9 mouse cellular contexts compared by ENCODE assay signal in the genomic region with DNA sequence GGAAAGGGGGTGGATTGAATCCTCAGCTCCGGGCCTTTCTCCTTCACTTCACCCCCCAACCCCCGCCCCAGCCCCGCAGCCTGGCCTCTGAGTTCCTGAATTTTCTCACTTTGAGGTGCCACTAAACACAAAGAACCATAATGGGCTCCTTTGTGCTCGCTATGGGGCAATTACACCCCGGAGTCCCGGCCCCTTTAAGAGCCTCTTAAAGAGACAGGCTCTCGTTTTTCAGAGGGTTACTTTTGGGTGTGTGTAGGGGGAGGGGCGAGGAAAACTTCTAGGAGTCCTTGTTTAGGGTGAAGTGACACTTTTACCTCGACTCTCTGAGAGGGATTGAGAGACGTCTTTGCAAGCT. TPM values are rescaled to one million over a fixed set of nuclear protein-coding genes. Genes with fewer than 3 reads are reported as not detected.
DNase-seq lines count a peak whose midpoint lies in the region; ATAC-seq and TF ChIP-seq lines count a peak whose summit lies in the region.
"Had no signal": no experiment of that assay in that cellular context is flagged by ENCODE, and none has a peak within 500 bp of the region (broad histone marks: within the 10 kb centered on the region; RNA-seq: fewer than 3 reads in every experiment).

No protein-coding gene starts in this region.

- WGBS in forebrain, embryonic 12.5 days: 2% methylated on average over 10 of the region's 10 CpGs
- under 1% methylated on average over 10 of the region's 10 CpGs for WGBS in hindbrain, embryonic 13.5 days
- WGBS in liver, adult 2 months: 2% methylated on average over 10 of the region's 10 CpGs
- WGBS in neural tube, embryonic 12.5 days: under 1% methylated on average over 10 of the region's 10 CpGs

- no peak for TF ChIP-seq POLR2A in liver, adult 2 months (IDR thresholded peaks at IDR 0.05; ENCODE audit: extremely low read depth, insufficient read depth, low read length)

- peak overlapping the region; percentile 93 for H3K4me3 ChIP-seq in forebrain, embryonic 12.5 days (replicated peaks)
- H3K4me3 ChIP-seq in hindbrain, embryonic 13.5 days: peak overlapping the region; percentile 79
- peak overlapping the region; percentile 32 for H3K4me3 ChIP-seq in liver, adult 2 months (ENCODE audit: insufficient read depth, low read depth, low read length)
- H3K4me3 ChIP-seq in neural tube, embryonic 12.5 days: peak overlapping the region; percentile 90

- DNase-seq in urinary bladder, adult 18-20 months (ENCODE audit: low spot score in 2 of 2): peak; percentile 55
- DNase-seq in urinary bladder, postnatal 10 days (ENCODE audit: low spot score): no peak
- peak; percentile 6 for DNase-seq in liver, adult 2 months (ENCODE audit: extremely low read depth, low read depth, low spot score)

- H3K4me2 ChIP-seq in forebrain, embryonic 12.5 days: peak overlapping the region; percentile 82
- H3K4me2 ChIP-seq in hindbrain, embryonic 13.5 days: peak overlapping the region; percentile 80
- H3K4me2 ChIP-seq in neural tube, embryonic 12.5 days (replicated peaks): peak overlapping the region; percentile 88

- no peaks in the 10 kb centered on the region for H3K27me3 ChIP-seq in forebrain, embryonic 12.5 days
- H3K27me3 ChIP-seq in hindbrain, embryonic 13.5 days: 0 out of 2 replicates have a peak, but pooled peaks cover 6% of the 10 kb centered on the region
- peaks cover 26% of the 10 kb centered on the region for H3K27me3 ChIP-seq in liver, adult 2 months (ENCODE audit: control insufficient read depth, insufficient read depth, low read length)
- no peaks in the 10 kb centered on the region for H3K27me3 ChIP-seq in neural tube, embryonic 12.5 days (replicated peaks)

- peak; percentile 74 for ATAC-seq in forebrain, embryonic 12.5 days (ENCODE audit: low FRiP score)
- ATAC-seq in hindbrain, embryonic 13.5 days (ENCODE audit: low FRiP score): peak; percentile 63
- peak; percentile 76 for ATAC-seq in neural tube, embryonic 12.5 days (ENCODE audit: low FRiP score, low read depth)
- no peak for ATAC-seq in CD4-positive, CD25-positive, alpha-beta regulatory T cell, adult 4 months
- no peak for ATAC-seq in erythroid progenitor cell, adult 5-6 weeks (replicated peaks; ENCODE audit: low FRiP score, poor library complexity, severe bottlenecking)

- H3K9me3 ChIP-seq in forebrain, embryonic 12.5 days: no peaks in the 10 kb centered on the region
- H3K9me3 ChIP-seq in hindbrain, embryonic 13.5 days: no peaks in the 10 kb centered on the region
- H3K9me3 ChIP-seq in neural tube, embryonic 12.5 days: no peaks in the 10 kb centered on the region

- no peaks in the 10 kb centered on the region; the same call in 1 of the 2 replicates for H3K79me2 ChIP-seq in liver, adult 2 months (ENCODE audit: control insufficient read depth, insufficient read depth, low read length)

- TF ChIP-seq CTCF in liver, adult 2 months (IDR thresholded peaks at IDR 0.05; ENCODE audit: low read depth, low read length): no peak

- peak overlapping the region; percentile 100 for H3K27ac ChIP-seq in forebrain, embryonic 12.5 days
- H3K27ac ChIP-seq in hindbrain, embryonic 13.5 days: peak overlapping the region; percentile 94
- no peak overlapping the region for H3K27ac ChIP-seq in liver, adult 2 months (replicated peaks; ENCODE audit: insufficient read depth, low read depth, low read length)
- H3K27ac ChIP-seq in neural tube, embryonic 12.5 days: peak overlapping the region; percentile 96

- H3K9ac ChIP-seq in forebrain, embryonic 12.5 days: peak overlapping the region; percentile 44
- peak overlapping the region; percentile 66 for H3K9ac ChIP-seq in hindbrain, embryonic 13.5 days
- no peak overlapping the region for H3K9ac ChIP-seq in liver, adult 2 months (ENCODE audit: low read depth, low read length)
- peak overlapping the region; percentile 42 for H3K9ac ChIP-seq in neural tube, embryonic 12.5 days

- peaks cover 25% of the 10 kb centered on the region for H3K4me1 ChIP-seq in forebrain, embryonic 12.5 days
- H3K4me1 ChIP-seq in hindbrain, embryonic 13.5 days (replicated peaks): peaks cover 53% of the 10 kb centered on the region
- peaks cover 4% of the 10 kb centered on the region; the same call in 1 of the 2 replicates for H3K4me1 ChIP-seq in liver, adult 2 months (ENCODE audit: control insufficient read depth, insufficient read depth, low read length)
- H3K4me1 ChIP-seq in neural tube, embryonic 12.5 days: peaks cover 25% of the 10 kb centered on the region

- no peaks in the 10 kb centered on the region for H3K36me3 ChIP-seq in forebrain, embryonic 12.5 days (replicated peaks)
- no peaks in the 10 kb centered on the region for H3K36me3 ChIP-seq in hindbrain, embryonic 13.5 days
- H3K36me3 ChIP-seq in liver, adult 2 months (ENCODE audit: control insufficient read depth, insufficient read depth, low read length): no peaks in the 10 kb centered on the region
- no peaks in the 10 kb centered on the region for H3K36me3 ChIP-seq in neural tube, embryonic 12.5 days

RNA-seq across cellular contexts. Expression of gene Fzd2, which starts 0.7 kb away (rescaled TPM):
- polyA plus RNA-seq in forebrain, embryonic 12.5 days (2016; fragmentation: Nextera tagmentation; extraction: Ambion mirVana): 42.2 and 42.3 TPM in 2 replicates
- polyA plus RNA-seq in hindbrain, embryonic 13.5 days (2015; fragmentation: Nextera tagmentation; extraction: Ambion mirVana): 10.5 and 11.8 TPM in 2 replicates
- total RNA-seq in liver, adult 2 months (2014; rRNA removed): 0.07 and 0.09 TPM in 2 replicates
- polyA plus RNA-seq in liver, adult 2 months (2012; rRNA removed): 0.19 and 0.24 TPM in 2 replicates
- 38.2 and 44.0 TPM in 2 replicates for polyA plus RNA-seq in neural tube, embryonic 12.5 days (2016; fragmentation: Nextera tagmentation; extraction: Ambion mirVana)
- not detected for polyA plus RNA-seq in CD4-positive, CD25-positive, alpha-beta regulatory T cell, adult 4 months (2017; shearing (Covaris generic))
- not detected in 2 replicates for total RNA-seq in erythroid progenitor cell, adult 5-6 weeks (2015; ENCODE audit: low replicate concordance)
- not detected in 2 replicates for total RNA-seq in erythroid progenitor cell, adult 5-6 weeks (2017; ENCODE audit: low replicate concordance)
- total RNA-seq: common myeloid progenitor, adult 5-6 weeks had no signal

RNA-seq across cellular contexts. Expression of gene Gm11627, which starts 24.2 kb away (rescaled TPM):
- polyA plus RNA-seq in forebrain, embryonic 12.5 days (2016; fragmentation: Nextera tagmentation; extraction: Ambion mirVana): 11.7 and 12.5 TPM in 2 replicates
- 2.8 and 5.3 TPM in 2 replicates for polyA plus RNA-seq in hindbrain, embryonic 13.5 days (2015; fragmentation: Nextera tagmentation; extraction: Ambion mirVana)
- not detected in 2 replicates for total RNA-seq in liver, adult 2 months (2014; rRNA removed)
- polyA plus RNA-seq in liver, adult 2 months (2012; rRNA removed): not detected in 2 replicates
- 5.7 and 7.3 TPM in 2 replicates for polyA plus RNA-seq in neural tube, embryonic 12.5 days (2016; fragmentation: Nextera tagmentation; extraction: Ambion mirVana)
- not detected for polyA plus RNA-seq in CD4-positive, CD25-positive, alpha-beta regulatory T cell, adult 4 months (2017; shearing (Covaris generic))
- not detected in 2 replicates for total RNA-seq in erythroid progenitor cell, adult 5-6 weeks (2015; ENCODE audit: low replicate concordance)
- total RNA-seq in erythroid progenitor cell, adult 5-6 weeks (2017; ENCODE audit: low replicate concordance): not detected in 2 replicates
- total RNA-seq: common myeloid progenitor, adult 5-6 weeks had no signal

RNA-seq across cellular contexts. Expression of gene Gpatch8, which starts 47.3 kb away (rescaled TPM):
- 66.6 and 67.9 TPM in 2 replicates for polyA plus RNA-seq in forebrain, embryonic 12.5 days (2016; fragmentation: Nextera tagmentation; extraction: Ambion mirVana)
- 83.4 and 86.1 TPM in 2 replicates for polyA plus RNA-seq in hindbrain, embryonic 13.5 days (2015; fragmentation: Nextera tagmentation; extraction: Ambion mirVana)
- total RNA-seq in liver, adult 2 months (2014; rRNA removed): 9.2 TPM in 2 replicates
- 5.1 and 6.0 TPM in 2 replicates for polyA plus RNA-seq in liver, adult 2 months (2012; rRNA removed)
- 69.0 and 71.0 TPM in 2 replicates for polyA plus RNA-seq in neural tube, embryonic 12.5 days (2016; fragmentation: Nextera tagmentation; extraction: Ambion mirVana)
- 10 to 100 TPM; 64.2 to 75.8 TPM for polyA plus RNA-seq in CD4-positive, CD25-positive, alpha-beta regulatory T cell, adult 4 months (2017; shearing (Covaris generic))
- 50.5 and 65.4 TPM in 2 replicates for total RNA-seq in erythroid progenitor cell, adult 5-6 weeks (2015; ENCODE audit: low replicate concordance)
- 57.3 and 90.6 TPM in 2 replicates for total RNA-seq in erythroid progenitor cell, adult 5-6 weeks (2017; ENCODE audit: low replicate concordance)

Comparison
In these comparisons a context has a peak if more than half of its experiments do, and no peak if none do; other contexts are left out.
1. ATAC-seq: peak in forebrain, embryonic 12.5 days (single experiment), hindbrain, embryonic 13.5 days (single experiment) and neural tube, embryonic 12.5 days (single experiment); none in CD4-positive, CD25-positive, alpha-beta regulatory T cell, adult 4 months (single experiment) and erythroid progenitor cell, adult 5-6 weeks (single experiment).
2. H3K4me3 ChIP-seq: peak in every context shown above with its lines; median percentile 93 in forebrain, embryonic 12.5 days; 90 in neural tube, embryonic 12.5 days; 79 in hindbrain, embryonic 13.5 days; 32 in liver, adult 2 months.
3. Peak in every context shown above with its lines, with median percentiles within 50 percentile points of each other: H3K4me2 ChIP-seq.